Mouse (Mus musculus): ENCODE measurements around the gene Pde4b.

GRCm38 (mm10) chr4:102486921-102487240 is 399.5 kb downstream of the Pde4b start:
- TF ChIP-seq POLR2A (IDR thresholded peaks at IDR 0.05; ENCODE audit: borderline replicate concordance, low read depth, low read length) (no peak), CTCF (IDR thresholded peaks at IDR 0.05; ENCODE audit: low read depth, low read length) (no peak)

Measured in bone marrow macrophage, adult 2 months (primary cell).